Mouse (Mus musculus): Measurements from ENCODE around the gene Oit3.
"Not testable (repeated sequence)": the region's sequence is repeated elsewhere in the genome, so short reads cannot be mapped to it uniquely, and the experiment has no call there.

Oit3 gene

DNA sequence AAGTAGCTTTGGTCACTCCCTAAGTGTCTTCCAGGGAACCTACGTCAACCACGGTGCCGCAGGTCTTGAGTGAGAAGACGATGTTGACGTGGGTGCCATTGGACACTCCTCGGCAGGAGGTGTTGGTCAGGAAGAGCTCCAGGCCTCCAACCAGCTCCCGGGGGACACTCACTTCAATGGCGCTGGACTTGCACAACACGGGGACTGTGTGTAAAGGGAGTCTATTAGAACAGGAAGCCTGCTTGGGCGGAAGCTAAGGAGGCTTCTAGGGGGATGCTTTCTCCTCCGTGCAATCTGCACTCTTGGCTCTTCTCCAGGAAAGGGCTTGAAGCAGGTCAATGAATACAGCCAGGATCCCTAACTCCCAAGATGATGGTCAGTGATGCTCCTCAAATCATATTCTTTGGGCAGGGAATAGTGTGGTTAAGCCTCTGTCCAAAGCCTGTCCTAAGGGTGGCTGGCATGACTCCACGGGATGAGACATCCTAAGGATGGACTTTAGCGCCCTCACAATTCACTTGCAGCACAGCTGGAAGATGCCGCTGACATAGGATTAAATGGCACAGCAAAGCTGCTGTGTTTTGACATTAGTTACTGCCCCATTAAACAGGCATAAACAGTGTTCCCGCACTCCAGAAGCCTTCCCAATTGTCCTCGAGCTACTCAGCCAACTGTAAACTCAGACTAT, 12.0 kb downstream of the Oit3 start:
- no peak for DNase-seq

DNA sequence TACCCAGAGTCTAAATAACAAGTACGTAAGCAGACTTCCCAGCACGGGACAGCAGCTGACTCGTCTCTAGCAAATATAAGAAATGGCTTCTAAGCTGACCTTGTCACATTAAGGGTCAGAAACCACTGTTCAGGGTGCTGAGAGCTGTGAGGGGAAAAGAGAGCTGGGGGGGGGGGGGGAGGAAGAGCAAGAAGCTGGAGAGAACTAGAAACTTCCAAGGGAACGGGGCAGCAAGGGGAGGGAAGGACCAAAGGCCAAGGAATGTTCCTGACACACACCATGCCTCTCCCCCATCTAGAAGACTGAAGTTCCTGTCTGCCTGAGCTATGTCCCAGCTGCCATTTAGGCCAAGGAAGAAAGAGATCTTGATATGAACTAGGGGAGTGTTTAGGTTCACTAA, 15.2 kb downstream of the Oit3 start:
- DNase-seq = no peak

DNA sequence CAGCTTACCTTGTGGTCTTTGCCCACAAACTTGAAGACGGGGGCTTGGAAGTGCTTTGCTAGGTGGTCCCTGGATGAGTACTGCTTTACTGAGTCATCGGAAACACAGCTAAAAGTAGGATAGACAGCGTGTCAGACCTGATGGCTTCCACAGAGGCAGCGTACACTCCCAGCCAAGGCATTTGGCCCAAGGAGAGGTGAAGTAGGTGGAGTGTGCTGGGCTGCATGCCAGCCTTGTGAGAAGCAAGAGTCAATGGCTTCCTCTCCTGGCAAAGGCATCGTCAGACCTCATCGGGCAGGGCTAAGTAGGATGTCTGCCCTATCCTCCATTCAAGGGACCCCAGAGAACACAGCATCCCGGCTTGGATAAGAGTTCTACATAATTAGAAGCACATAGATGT, 16.2 kb downstream of the Oit3 start:
- DNase-seq = peak; percentile 84 to 91

DNA sequence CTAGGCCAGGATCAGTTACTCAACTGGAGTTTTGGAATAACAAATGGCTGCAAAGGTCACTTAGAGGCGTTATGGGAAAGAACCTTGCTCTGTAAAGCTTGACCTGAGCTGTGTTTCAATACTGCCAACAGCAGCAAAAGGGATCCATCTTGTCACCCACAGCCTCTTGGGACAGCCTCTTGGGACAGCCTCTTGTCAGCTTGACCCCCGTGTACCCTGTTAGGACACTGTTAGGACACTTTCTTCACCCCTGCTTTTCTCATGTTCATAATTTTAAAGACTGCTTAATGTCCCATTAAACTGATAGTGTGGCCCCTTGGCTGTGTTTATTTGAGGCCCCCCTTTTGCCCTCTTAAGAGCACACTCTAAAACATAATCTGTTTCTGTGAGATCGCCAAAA, 17.1 kb downstream of the Oit3 start:
- no peak for DNase-seq

DNA sequence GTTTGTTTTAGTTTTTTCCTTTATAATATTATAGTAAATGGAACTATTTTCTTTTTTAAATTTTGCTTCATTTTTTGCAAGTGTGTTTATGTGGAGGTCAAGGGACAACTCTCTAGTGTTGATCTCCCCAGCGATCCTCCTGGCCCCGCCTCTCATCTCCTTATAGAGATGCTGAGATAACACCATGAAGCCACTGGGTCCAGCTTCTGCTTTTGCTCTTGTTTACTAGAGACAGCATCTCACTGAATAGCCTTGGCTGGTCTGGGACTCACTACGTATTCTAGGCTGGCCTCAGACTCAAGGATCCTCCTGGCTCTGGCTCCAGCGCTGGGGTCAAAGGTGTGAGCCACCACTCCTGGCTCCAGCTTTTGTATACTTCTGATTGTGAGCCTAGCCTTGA, 22.1 kb downstream of the Oit3 start:
- no peak for DNase-seq

DNA sequence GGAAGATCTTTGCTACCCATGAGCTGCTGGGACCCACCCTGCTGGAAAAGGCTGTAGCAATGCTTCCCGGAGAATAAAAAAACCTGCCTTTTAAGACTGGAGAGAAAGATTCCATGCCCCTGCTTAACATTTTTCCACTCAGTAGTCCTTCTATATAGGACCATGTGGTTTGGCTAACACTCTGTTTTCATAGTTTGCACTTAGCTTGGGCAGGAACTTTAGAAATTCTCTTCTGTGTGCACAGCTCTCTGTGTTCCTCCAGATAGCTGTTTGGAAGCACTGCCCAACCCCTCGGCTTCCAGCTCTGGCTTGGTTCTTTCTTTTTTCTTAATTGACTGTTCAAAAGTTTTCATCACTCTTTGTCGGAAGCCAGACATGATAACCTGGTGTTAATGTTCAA, 25.0 kb downstream of the Oit3 start:
- DNase-seq = no peak

DNA sequence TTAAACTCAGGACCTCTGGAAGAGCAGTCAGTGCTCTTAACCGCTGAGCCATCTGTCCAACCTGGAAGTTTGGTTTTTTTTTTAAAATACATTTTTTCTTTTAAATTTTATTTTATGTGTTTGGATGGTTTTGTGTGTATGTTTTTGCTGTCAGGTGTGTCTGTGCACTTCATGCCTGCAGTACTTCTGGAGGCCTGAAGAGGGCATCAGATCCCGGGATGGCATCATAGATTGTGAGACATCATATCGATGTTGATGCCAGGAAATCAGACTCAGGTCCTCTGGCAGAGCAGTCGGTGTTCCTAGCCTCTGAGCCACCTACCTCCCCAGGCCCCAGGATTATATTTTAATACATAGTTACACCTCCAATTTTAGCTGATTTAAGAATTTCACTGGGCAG, 27.9 kb downstream of the Oit3 start:
- no peak for DNase-seq

DNA sequence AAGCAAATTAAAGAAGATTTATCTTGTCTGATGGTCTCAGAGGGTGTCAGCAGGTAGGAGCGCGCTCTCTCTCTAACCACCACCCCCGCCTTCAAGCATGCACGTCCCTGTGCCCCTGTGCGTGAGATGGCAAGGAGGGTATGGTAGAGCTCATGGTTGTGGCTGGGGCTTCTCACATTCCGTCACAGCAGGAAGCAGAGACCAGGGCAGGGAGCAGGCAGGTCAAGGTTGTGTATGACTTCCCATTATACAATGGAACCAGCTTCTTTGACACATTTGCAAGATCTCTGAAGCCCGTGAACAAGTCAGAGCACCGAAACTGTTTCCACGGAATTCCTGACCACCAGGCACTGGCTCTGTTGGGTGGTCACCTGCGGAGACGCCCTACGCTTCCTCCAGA, 31.3 kb downstream of the Oit3 start:
- no peak for DNase-seq

DNA sequence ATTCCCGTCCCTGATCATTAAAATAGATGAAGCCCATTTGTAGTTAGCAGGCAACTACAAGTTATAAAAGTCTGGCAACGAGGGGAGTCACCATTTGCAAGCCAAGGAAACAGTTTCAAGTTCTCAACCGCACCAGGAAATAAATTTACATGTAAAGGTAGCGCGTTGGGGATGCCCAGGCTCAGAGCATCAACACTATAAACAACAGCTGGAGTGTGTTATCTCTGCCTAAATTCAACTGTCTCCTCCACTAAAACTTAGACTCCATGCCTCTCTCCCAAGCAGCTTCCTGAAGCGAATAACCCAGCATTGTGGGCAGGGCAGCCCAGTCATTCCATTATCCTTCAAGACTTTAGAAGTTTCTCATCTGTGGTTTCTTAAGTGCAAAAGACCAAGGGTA, 33.1 kb downstream of the Oit3 start:
- no peak for DNase-seq

DNA sequence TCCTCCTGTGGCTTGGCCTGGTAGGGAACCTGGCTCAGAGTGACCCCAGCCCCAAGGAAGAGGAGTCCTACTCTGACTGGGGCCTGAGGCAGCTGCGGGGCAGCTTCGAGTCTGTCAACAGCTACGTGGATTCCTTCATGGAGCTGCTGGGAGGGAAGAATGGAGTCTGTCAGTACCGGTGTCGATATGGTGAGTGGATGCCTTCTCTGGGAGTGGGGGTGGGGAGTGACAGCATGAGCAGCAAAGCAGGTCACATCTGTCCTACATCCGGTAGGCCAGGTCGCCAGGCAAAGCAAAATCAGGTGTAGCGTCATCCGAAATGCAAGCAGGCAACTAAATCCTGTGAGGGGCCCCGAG, 37.8 kb downstream of the Oit3 start:
- no peak for DNase-seq

DNA sequence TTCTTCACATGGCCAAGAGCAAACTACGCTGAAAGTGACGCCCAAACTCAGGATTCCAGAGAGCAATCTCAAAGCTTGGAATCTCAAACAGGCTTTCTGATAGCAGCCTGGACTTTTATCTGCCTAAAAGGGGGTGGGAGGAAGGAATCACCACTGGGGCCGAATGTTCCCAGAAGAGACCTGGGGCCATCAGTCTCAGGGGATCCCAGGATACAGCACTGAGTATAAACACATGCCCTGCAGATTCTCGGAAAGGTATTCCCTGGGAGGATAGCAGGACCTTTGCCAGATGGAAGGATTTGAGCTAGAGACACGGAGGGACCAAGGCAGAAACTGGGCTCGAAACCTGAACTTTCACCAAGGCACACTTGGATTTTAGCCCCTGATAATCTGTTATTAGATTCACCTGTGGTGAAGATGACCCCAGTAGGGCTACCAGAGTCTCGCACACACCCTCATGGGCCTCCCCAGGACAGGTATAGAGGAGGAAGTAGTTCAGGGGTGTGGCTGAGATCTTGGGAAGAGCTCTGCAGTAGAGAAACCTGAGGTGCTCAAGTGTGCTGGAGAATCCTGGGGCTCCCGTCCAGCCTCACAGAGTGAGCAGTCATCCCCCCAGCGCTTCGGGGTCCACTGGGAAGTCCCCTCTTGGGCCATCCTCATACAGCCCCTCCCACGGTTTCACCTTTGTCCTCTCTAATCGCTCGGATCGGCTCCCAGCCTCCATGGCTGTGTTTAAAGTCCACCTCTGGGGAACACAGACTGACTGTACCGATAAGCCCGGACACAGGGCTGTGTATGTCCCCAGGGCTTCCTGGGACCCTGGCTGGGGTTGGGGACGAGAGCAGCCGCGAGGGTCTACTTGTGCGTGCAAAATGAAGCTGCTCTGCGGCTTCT, 38.4 kb downstream of the Oit3 start, which contains the start of gene Pla2g12b:
Gene Pla2g12b (plus strand): TSS at position 762 of the 894 bp plus-strand sequence.
- DNase-seq = no peak

DNA sequence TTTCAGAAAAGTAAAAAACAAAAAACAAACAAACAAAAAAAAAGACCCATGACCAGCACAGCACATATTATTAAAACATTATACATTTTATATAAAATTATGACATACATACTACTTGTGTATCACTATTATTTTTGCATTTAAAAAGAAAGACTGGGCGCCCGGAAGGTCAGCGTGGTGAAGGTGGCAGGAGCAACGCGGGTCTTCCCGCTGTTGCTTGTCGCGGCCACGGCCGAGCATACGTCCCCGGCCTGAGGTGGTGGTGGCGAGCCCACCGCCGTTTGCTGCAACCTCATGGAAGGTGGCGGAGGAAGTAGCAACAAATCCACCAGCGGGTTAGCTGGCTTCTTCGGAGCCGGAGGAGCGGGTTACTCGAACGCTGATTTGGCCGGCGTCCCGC, 46.1 kb downstream of the Oit3 start, which contains the start of gene Gm10273:
Gene Gm10273 (plus strand): TSS at position 172 of the 400 bp plus-strand sequence.
- not testable (repeated sequence) for DNase-seq

DNA sequence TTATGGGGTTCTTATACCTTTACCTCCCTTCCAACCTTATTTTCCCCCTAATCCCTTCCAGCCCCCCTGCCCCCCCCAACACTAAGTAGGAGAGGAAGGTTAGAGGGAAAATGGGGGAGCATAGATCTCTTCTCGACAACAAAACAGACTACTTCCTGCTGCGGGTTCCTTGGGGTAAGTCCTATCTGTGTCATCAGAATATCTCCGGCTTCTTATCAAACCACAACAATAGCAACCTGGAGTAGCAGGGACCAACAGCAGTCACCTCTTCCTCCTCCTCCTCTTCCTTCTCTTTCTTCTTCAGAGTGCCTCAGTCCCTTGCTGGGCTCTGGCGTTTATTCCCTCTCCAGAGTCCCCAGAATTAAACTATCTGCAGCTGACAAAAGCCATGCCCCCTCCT, 49.7 kb downstream of the Oit3 start:
- no peak for DNase-seq

DNA sequence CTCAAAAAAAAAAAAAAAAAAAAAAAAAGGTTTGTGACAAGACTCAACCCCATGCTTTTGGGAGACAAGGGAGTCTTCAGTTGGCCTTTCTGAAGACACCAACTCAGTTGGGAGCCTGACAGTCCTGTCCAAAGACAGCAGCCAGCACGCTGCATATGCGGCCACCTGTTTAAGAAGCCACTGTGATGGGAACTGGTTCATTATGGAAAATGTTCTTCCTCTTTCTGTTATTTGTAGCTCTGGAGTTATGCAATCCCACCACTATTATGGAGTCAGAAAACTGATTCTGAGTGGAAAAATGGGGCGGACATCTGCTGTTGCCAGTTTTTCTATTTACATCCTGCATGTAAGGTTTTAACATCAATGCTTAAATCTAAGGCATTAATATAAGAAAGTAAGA, 51.9 kb downstream of the Oit3 start:
- no peak for DNase-seq

DNA sequence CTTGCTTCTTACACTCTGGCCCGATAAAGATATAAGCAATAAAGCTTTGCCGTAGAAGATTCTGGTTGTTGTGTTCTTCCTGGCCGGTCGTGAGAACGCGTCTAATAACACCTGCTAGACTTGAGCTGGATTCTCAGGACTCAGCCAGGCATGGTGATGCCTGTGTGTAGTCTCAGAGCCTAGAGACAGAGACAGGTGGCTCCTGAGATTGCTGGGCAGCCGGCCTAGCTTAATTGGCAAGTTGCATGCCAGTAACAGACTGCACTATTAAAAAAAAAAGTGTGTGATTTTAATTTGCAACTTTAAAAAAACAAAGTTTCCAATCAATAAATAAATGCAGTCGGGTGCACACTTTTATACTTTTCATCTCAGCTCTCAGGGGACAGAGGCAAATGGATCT, 54.6 kb downstream of the Oit3 start:
- DNase-seq = peak; percentile 80 to 82

DNA sequence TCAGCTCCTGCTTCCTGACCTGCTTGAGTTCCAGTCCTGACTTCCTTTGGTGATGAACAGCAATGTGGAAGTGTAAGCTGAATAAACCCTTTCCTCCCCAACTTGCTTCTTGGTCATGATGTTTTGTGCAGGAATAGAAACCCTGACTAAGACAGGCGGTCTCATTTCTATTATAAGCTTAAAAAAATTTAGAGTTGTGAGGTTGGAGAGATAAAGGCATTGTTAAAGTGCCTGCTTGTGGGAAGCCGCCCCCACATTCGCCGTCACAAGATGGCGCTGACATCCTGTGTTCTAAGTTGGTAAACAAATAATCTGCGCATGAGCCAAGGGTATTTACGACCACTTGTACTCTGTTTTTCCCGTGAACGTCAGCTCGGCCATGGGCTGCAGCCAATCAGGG, 60.0 kb downstream of the Oit3 start:
- not testable (repeated sequence) for DNase-seq

DNA sequence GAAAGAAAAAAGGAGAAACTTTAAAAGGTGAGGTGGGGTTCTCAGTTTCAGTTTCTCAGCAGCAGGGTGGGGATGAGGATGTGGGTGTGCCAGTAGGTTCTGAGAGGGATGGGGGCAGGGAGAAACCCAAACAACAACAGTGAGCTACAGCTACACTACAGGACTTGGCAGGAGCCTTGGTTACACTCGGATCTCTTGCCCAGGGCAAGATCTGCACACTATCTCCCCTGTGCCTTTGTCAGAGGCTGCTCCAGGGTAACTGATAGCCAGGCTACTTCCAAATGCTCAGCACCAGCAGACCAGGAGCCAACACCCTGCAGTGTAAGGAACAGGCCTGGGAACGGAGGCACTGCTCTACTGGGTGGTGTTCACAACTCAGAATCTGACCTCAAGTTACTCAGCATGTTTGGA, 61.2 kb downstream of the Oit3 start:
- DNase-seq = no peak

DNA sequence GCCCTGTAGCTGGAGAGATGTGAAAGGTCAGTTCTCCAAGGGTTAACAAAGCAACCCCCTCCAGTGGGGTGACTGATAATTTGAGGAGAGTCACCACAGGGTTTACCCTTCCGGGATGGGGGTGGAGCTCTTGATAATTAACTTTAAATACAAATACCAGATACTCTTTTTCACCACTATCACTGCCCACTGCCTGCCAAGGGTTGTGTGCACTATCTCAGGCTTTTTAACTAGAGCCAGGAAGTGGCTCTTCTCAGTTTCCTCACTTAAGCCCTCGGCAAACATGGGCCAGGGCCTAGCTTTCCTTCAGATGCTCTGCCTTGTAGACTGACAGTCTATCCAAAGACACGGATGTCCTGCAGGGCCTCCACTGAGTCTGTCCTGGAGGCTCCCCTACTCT, 61.7 kb downstream of the Oit3 start:
- DNase-seq = no peak

DNA sequence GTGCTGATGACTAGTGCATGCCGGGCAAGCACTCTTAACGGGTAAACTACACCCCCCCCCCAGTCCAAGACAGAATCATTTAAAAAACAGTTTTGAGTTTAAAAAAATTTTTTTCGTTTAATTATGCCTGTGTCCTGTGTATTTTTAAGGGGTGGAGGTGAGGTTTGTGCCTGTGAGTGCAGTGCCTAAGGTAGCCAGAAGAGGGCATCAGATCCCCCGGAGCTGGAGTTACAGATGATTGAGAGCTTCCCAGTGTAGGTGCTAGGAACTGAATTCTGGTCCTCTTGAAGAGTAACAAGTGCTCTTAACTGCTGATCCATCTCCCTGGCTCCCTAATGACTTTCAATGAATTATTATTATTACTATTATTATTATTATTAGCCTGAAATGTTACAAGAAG, 62.9 kb downstream of the Oit3 start:
- DNase-seq = no peak

DNA sequence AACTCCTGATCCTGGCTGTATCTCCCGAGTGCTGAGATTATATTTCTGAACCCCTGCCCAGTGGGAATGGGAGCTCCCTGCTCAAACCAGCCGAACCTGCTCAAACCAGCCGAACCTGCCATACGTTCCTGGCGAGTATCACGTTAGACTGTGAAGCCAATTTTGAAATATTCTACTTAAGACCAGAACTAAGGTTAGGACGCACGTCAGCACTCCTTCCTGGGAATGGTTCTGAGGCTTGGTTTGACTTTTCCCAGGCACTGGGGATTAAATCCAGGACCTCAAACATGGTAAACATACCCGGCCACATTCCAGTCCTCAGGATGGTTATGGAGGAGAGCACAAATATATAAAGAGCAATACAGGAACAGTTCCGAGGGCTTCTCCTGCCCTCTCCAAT, 63.7 kb downstream of the Oit3 start:
- DNase-seq = no peak

Data from cerebellum, postnatal 10 days (tissue).